Mouse (Mus musculus) forebrain, embryonic 11.5 days (tissue): ENCODE measurements at regions not wholly inside any gene's neighbourhood (a gene's known extent, or its start where the extent isn't known, plus 50 kb on each side); places are given as distances from the start of the nearest gene placed in this dataset.

Experiments
- ATAC-seq: fragments of 200-750 bp; cut with Nextera tagmentation; replicated peaks from 2 replicates; pipeline ENCODE4 v1.8.0; 2017; ENCODE audit warnings: moderate TSS enrichment; ENCODE audit not compliant: low FRiP score
- DNase-seq: peaks from one replicate; pipeline ENCODE4 v3.0.0-alpha.2; 2017; ENCODE audit warnings: low spot score
- H3K27ac ChIP-seq: fragments of 300-500 bp; sonication (generic); 2 replicates; pipeline ENCODE4 v1.5.1; 2014; ENCODE audit warnings: low read depth, low read length
- H3K27me3 ChIP-seq: fragments of 300-500 bp; sonication (generic); 2 replicates; pipeline ENCODE4 v1.6.1; 2014; ENCODE audit warnings: mild to moderate bottlenecking, low read length, mixed read lengths; ENCODE audit not compliant: control insufficient read depth, insufficient read depth
- H3K36me3 ChIP-seq: fragments of 300-500 bp; sonication (generic); 2 replicates; pipeline ENCODE4 v1.6.1; 2014; ENCODE audit warnings: mild to moderate bottlenecking, low read length, moderate library complexity, mixed read lengths; ENCODE audit not compliant: control insufficient read depth, insufficient read depth
- H3K4me1 ChIP-seq: fragments of 300-500 bp; sonication (generic); replicated peaks from 2 replicates; pipeline ENCODE4 v1.6.1; 2014; ENCODE audit warnings: low read length, mixed read lengths; ENCODE audit not compliant: control insufficient read depth, insufficient read depth
- H3K4me2 ChIP-seq: fragments of 300-500 bp; sonication (generic); 2 replicates; pipeline ENCODE4 v1.6.1; 2014; ENCODE audit warnings: low read depth, mild to moderate bottlenecking, low read length, moderate library complexity, mixed read lengths; ENCODE audit not compliant: severe bottlenecking
- H3K4me3 ChIP-seq: fragments of 300-500 bp; sonication (generic); 2 replicates; pipeline ENCODE4 v1.5.1; 2014; ENCODE audit warnings: low read depth, low read length
- H3K9ac ChIP-seq: fragments of 300-500 bp; sonication (generic); 2 replicates; pipeline ENCODE4 v1.6.1; 2014; ENCODE audit warnings: low read length
- H3K9me3 ChIP-seq: fragments of 300-500 bp; sonication (generic); 2 replicates; pipeline ENCODE4 v1.6.1; 2016; ENCODE audit warnings: low read length, mixed read lengths; ENCODE audit not compliant: control insufficient read depth
- WGBS: fragments of 180-500 bp; shearing (Covaris S2); extraction: QIAGEN DNeasy Blood & Tissue Kit; methylation state at CpG from one replicate; pipeline ENCODE4 v1.1.7; 2014; 5-methylcytosine and 5-hydroxymethylcytosine counted together

GRCm38 (mm10) chr3:38588966-38589365, 104.3 kb upstream of the Ankrd50 start:
- no peaks in the 10 kb centered on the region for H3K9me3 ChIP-seq
- ATAC-seq (no peak), DNase-seq (no peak)
- H3K27ac ChIP-seq: no peak overlapping the region
- no peaks in the 10 kb centered on the region for H3K36me3 ChIP-seq
- no peaks in the 10 kb centered on the region for H3K27me3 ChIP-seq
- H3K4me3 ChIP-seq: no peak overlapping the region
- no peaks in the 10 kb centered on the region for H3K4me1 ChIP-seq
- H3K9ac ChIP-seq: no peak overlapping the region
- H3K4me2 ChIP-seq: no peak overlapping the region

GRCm38 (mm10) chr3:38585509-38585908, 100.9 kb upstream of the Ankrd50 start:
- H3K36me3 ChIP-seq: no peaks in the 10 kb centered on the region
- H3K4me1 ChIP-seq: no peaks in the 10 kb centered on the region
- no peak overlapping the region for H3K4me2 ChIP-seq
- H3K27me3 ChIP-seq: no peaks in the 10 kb centered on the region
- ATAC-seq: no peak
- no peak overlapping the region for H3K9ac ChIP-seq
- H3K27ac ChIP-seq: no peak overlapping the region
- H3K9me3 ChIP-seq: no peaks in the 10 kb centered on the region
- 93% methylated on average over 5 of the region's 5 CpGs for WGBS
- no peak for DNase-seq
- no peak overlapping the region for H3K4me3 ChIP-seq

- Histone ChIP-seq H3K4me3 (no peak overlapping the region), H3K4me2 (no peak overlapping the region), H3K4me1 (no peaks in the 10 kb centered on the region), H3K9me3 (no peaks in the 10 kb centered on the region), H3K27me3 (no peaks in the 10 kb centered on the region), H3K27ac (no peak overlapping the region), H3K36me3 (no peaks in the 10 kb centered on the region), H3K9ac (no peak overlapping the region)
- ATAC-seq (no peak), DNase-seq (no peak)
- WGBS: 66% methylated on average over 1 of the region's 1 CpGs
These were observed 95.1 kb upstream of the Ankrd50 start for GRCm38 (mm10) chr3:38579781-38580180.

GRCm38 (mm10) chr3:38577890-38578628, 93.4 kb upstream of the Ankrd50 start:
- WGBS: 35% methylated on average over 5 of the region's 5 CpGs
- no peak overlapping the region for H3K27ac ChIP-seq
- no peaks in the 10 kb centered on the region for H3K4me1 ChIP-seq
- H3K36me3 ChIP-seq: no peaks in the 10 kb centered on the region
- DNase-seq (no peak), ATAC-seq (no peak)
- no peaks in the 10 kb centered on the region for H3K9me3 ChIP-seq
- no peaks in the 10 kb centered on the region for H3K27me3 ChIP-seq
- H3K9ac ChIP-seq: no peak overlapping the region
- H3K4me3 ChIP-seq: no peak overlapping the region
- no peak overlapping the region for H3K4me2 ChIP-seq

- H3K4me3 ChIP-seq: no peak overlapping the region
- peaks cover 5% of the 10 kb centered on the region; the same call in 1 of the 2 replicates for H3K4me1 ChIP-seq
- H3K27ac ChIP-seq: no peak overlapping the region
- 91% methylated on average over 5 of the region's 5 CpGs for WGBS
- H3K4me2 ChIP-seq: no peak overlapping the region
- H3K27me3 ChIP-seq: no peaks in the 10 kb centered on the region
- H3K36me3 ChIP-seq: no peaks in the 10 kb centered on the region
- no peak overlapping the region for H3K9ac ChIP-seq
- ATAC-seq (no peak), DNase-seq (no peak)
- H3K9me3 ChIP-seq: no peaks in the 10 kb centered on the region
These were observed 89.0 kb upstream of the Ankrd50 start for GRCm38 (mm10) chr3:38573594-38573993.

GRCm38 (mm10) chr3:38572159-38572558, 87.5 kb upstream of the Ankrd50 start:
- Histone ChIP-seq H3K27ac (no peak overlapping the region), H3K9ac (no peak overlapping the region), H3K4me2 (no peak overlapping the region), H3K27me3 (no peaks in the 10 kb centered on the region), H3K4me1 (peaks cover 6% of the 10 kb centered on the region; the same call in 1 of the 2 replicates), H3K9me3 (no peaks in the 10 kb centered on the region), H3K4me3 (no peak overlapping the region), H3K36me3 (no peaks in the 10 kb centered on the region)
- no peak for ATAC-seq
- WGBS: 78% methylated on average over 3 of the region's 3 CpGs
- no peak for DNase-seq

- Histone ChIP-seq H3K36me3 (no peaks in the 10 kb centered on the region), H3K27me3 (no peaks in the 10 kb centered on the region), H3K9me3 (no peaks in the 10 kb centered on the region), H3K27ac (no peak overlapping the region), H3K9ac (no peak overlapping the region), H3K4me1 (peaks cover 6% of the 10 kb centered on the region; the same call in 1 of the 2 replicates), H3K4me3 (no peak overlapping the region), H3K4me2 (no peak overlapping the region)
- DNase-seq: no peak
- ATAC-seq: no peak
- WGBS: 94% methylated on average over 4 of the region's 4 CpGs
These were observed 86.6 kb upstream of the Ankrd50 start for GRCm38 (mm10) chr3:38571224-38571623.

GRCm38 (mm10) chr3:38569001-38569400, 84.4 kb upstream of the Ankrd50 start:
- WGBS: 69% methylated on average over 6 of the region's 6 CpGs
- Histone ChIP-seq H3K4me2 (no peak overlapping the region), H3K27ac (no peak overlapping the region), H3K4me1 (peaks cover 6% of the 10 kb centered on the region; the same call in 1 of the 2 replicates), H3K9me3 (no peaks in the 10 kb centered on the region), H3K9ac (no peak overlapping the region), H3K27me3 (no peaks in the 10 kb centered on the region), H3K36me3 (no peaks in the 10 kb centered on the region), H3K4me3 (no peak overlapping the region)
- DNase-seq (no peak), ATAC-seq (no peak)

- ATAC-seq: peak; percentile 61
- Histone ChIP-seq H3K27ac (no peak overlapping the region), H3K4me1 (peaks cover 6% of the 10 kb centered on the region; the same call in 1 of the 2 replicates), H3K36me3 (no peaks in the 10 kb centered on the region), H3K4me2 (no peak overlapping the region), H3K9me3 (no peaks in the 10 kb centered on the region), H3K9ac (no peak overlapping the region), H3K27me3 (no peaks in the 10 kb centered on the region), H3K4me3 (no peak overlapping the region)
- DNase-seq: no peak
- 19% methylated on average over 2 of the region's 2 CpGs for WGBS
These were observed 83.9 kb upstream of the Ankrd50 start for GRCm38 (mm10) chr3:38568596-38568975.
